Mouse (Mus musculus) forebrain, embryonic 11.5 days (tissue): ENCODE measurements around the gene Arhgap23. TPM values are rescaled to one million over a fixed set of nuclear protein-coding genes. Genes with fewer than 3 reads are reported as not detected.

ENCODE experiments used
- ATAC-seq: fragments of 200-750 bp; cut with Nextera tagmentation; replicated peaks from 2 replicates; pipeline ENCODE4 v1.8.0; 2017; ENCODE audit warnings: moderate TSS enrichment; ENCODE audit not compliant: low FRiP score
- DNase-seq: peaks from one replicate; pipeline ENCODE4 v3.0.0-alpha.2; 2017; ENCODE audit warnings: low spot score
- H3K27ac ChIP-seq: fragments of 300-500 bp; sonication (generic); 2 replicates; pipeline ENCODE4 v1.5.1; 2014; ENCODE audit warnings: low read depth, low read length
- H3K27me3 ChIP-seq: fragments of 300-500 bp; sonication (generic); 2 replicates; pipeline ENCODE4 v1.6.1; 2014; ENCODE audit warnings: mild to moderate bottlenecking, low read length, mixed read lengths; ENCODE audit not compliant: control insufficient read depth, insufficient read depth
- H3K36me3 ChIP-seq: fragments of 300-500 bp; sonication (generic); 2 replicates; pipeline ENCODE4 v1.6.1; 2014; ENCODE audit warnings: mild to moderate bottlenecking, low read length, moderate library complexity, mixed read lengths; ENCODE audit not compliant: control insufficient read depth, insufficient read depth
- H3K4me1 ChIP-seq: fragments of 300-500 bp; sonication (generic); replicated peaks from 2 replicates; pipeline ENCODE4 v1.6.1; 2014; ENCODE audit warnings: low read length, mixed read lengths; ENCODE audit not compliant: control insufficient read depth, insufficient read depth
- H3K4me2 ChIP-seq: fragments of 300-500 bp; sonication (generic); 2 replicates; pipeline ENCODE4 v1.6.1; 2014; ENCODE audit warnings: low read depth, mild to moderate bottlenecking, low read length, moderate library complexity, mixed read lengths; ENCODE audit not compliant: severe bottlenecking
- H3K4me3 ChIP-seq: fragments of 300-500 bp; sonication (generic); 2 replicates; pipeline ENCODE4 v1.5.1; 2014; ENCODE audit warnings: low read depth, low read length
- H3K9ac ChIP-seq: fragments of 300-500 bp; sonication (generic); 2 replicates; pipeline ENCODE4 v1.6.1; 2014; ENCODE audit warnings: low read length
- H3K9me3 ChIP-seq: fragments of 300-500 bp; sonication (generic); 2 replicates; pipeline ENCODE4 v1.6.1; 2016; ENCODE audit warnings: low read length, mixed read lengths; ENCODE audit not compliant: control insufficient read depth
- WGBS: fragments of 180-500 bp; shearing (Covaris S2); extraction: QIAGEN DNeasy Blood & Tissue Kit; methylation state at CpG from one replicate; pipeline ENCODE4 v1.1.7; 2014; 5-methylcytosine and 5-hydroxymethylcytosine counted together
- polyA plus RNA-seq: library from polyadenylated mRNA; unstranded; fragments of >200 nt; fragmentation: Nextera tagmentation; extraction: Ambion mirVana; gene quantifications from 2 replicates; pipeline ENCODE4 v1.2.1, GENCODE M21; 2014

Arhgap23 gene
- polyA plus RNA-seq, 1 experiment from 2014 or later, result 3.2 TPM

DNA sequence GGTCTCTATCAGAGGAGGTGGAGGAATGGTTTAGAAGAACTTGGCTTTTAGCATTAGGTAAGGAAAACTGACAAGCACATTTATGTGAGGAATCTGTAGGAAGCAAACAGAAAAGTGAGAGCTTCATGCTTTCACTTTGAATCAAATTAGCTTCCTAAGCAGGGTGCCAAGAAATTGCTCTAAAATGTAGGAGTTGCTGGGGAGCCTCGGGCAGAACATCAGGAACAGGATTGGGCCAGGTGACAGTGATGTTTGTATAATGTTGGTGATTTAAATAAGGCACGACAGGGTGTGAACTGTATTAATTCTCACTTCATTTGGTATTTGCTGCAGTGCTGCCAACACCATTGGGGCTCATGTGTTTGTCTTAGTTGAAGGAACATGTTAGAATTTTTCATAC, 31.6 kb upstream of the Arhgap23 start:
- Histone ChIP-seq H3K9me3 (no peaks in the 10 kb centered on the region), H3K4me2 (no peak overlapping the region), H3K4me3 (no peak overlapping the region), H3K36me3 (0 out of 2 replicates have a peak, but pooled peaks cover 3% of the 10 kb centered on the region), H3K27me3 (no peaks in the 10 kb centered on the region), H3K27ac (no peak overlapping the region), H3K9ac (no peak overlapping the region), H3K4me1 (no peaks in the 10 kb centered on the region)
- ATAC-seq, result no peak
- no peak for DNase-seq
- 84% methylated on average over 2 of the region's 2 CpGs for WGBS

DNA sequence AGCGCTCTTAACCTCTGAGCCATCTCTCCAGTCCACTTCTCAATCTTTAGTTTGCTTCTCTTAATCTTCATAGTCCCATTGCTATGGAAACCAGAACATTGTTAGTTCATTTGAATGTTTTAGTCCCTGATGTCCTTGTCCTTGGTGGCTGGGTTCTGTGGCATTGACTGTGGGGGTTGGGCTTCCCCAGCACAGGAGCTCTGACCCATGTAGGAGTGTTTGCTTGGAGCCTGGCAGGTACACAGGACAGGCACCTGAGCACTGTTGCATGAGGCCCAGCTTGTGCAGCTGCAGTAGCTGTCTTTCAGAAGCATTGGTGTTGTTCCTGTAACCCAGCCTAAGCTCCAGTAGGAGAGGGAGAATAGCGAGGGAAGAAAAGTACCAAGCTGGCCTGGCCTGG, 27.5 kb upstream of the Arhgap23 start:
- no peaks in the 10 kb centered on the region for H3K27me3 ChIP-seq
- ATAC-seq (no peak), DNase-seq (no peak)
- no peak overlapping the region for H3K27ac ChIP-seq
- no peaks in the 10 kb centered on the region for H3K4me1 ChIP-seq
- H3K36me3 ChIP-seq, result peaks cover 4% of the 10 kb centered on the region; the same call in 1 of the 2 replicates
- no peaks in the 10 kb centered on the region for H3K9me3 ChIP-seq
- no peak overlapping the region for H3K9ac ChIP-seq
- 90% methylated on average over 2 of the region's 2 CpGs for WGBS
- H3K4me3 ChIP-seq, result no peak overlapping the region
- no peak overlapping the region for H3K4me2 ChIP-seq

DNA sequence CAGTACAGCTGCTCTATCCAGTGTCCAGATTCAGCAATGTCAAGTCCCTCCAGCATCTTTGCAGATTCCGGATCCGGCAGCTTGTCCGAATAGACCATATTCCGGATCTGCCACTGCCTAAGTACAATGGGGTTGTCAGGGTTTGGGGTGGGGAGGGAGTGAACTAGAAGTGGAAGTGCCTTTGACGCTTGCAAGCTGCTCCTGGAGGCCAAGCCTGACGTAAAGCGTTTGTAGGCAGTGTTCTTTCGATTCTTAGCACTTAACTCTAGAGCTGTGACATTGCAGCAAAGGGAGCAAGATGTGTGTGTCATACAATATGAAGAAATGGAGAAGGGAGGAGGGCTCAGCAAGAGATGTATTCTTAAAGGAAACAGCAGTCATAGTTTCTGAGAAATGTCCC, 26.2 kb upstream of the Arhgap23 start:
- peaks cover 4% of the 10 kb centered on the region; the same call in 1 of the 2 replicates for H3K36me3 ChIP-seq
- DNase-seq, result no peak
- no peaks in the 10 kb centered on the region for H3K9me3 ChIP-seq
- ATAC-seq, result no peak
- WGBS, result 88% methylated on average over 8 of the region's 8 CpGs
- H3K27me3 ChIP-seq, result no peaks in the 10 kb centered on the region
- H3K4me2 ChIP-seq, result no peak overlapping the region
- no peak overlapping the region for H3K4me3 ChIP-seq
- H3K27ac ChIP-seq, result no peak overlapping the region
- no peaks in the 10 kb centered on the region for H3K4me1 ChIP-seq
- H3K9ac ChIP-seq, result no peak overlapping the region

DNA sequence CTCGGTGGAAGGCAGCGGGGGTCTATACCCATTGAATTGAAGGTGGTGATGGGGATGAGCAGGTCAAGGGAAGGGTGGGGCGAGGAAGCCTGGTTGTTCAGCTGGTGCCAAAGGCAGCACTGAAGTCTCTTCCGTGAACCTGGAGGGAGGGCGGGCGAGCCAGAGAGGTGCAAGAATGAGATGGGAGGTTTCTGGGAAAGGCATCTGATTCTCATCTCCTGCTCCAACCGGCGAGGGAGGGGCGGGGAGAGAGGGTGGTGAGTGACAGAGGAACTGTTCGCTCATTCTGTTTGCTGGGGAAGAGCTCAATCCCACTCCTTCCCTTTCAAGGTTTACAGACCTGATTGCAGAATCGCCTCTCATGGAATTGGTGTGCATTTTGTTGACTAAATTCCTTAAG, 21.7 kb upstream of the Arhgap23 start:
- 80% methylated on average over 11 of the region's 11 CpGs for WGBS
- DNase-seq, result no peak
- Histone ChIP-seq H3K9ac (no peak overlapping the region), H3K4me1 (no peaks in the 10 kb centered on the region), H3K27me3 (no peaks in the 10 kb centered on the region), H3K27ac (no peak overlapping the region), H3K4me2 (no peak overlapping the region), H3K36me3 (peaks cover 4% of the 10 kb centered on the region; the same call in 1 of the 2 replicates), H3K9me3 (no peaks in the 10 kb centered on the region), H3K4me3 (no peak overlapping the region)
- ATAC-seq, result no peak

DNA sequence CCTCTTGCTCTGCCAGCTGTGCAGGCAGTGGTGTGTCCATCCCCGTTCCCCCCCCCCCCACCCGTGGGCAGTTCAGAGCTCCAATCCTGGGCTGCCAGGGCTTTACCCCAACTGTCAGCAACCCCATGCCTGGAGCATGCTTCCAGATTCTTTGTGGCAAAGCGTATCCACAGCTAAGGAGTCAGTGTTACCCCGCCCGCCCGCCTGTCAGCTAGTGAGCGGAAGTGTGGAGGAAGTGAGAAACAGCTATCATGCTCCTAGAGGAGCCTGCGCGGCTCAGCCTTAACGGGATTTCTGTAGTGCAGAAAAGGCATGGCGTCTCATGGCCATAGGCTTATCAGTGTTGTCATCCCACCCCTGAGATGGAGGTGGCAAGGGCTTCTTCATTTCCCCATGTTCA, 21.2 kb upstream of the Arhgap23 start:
- H3K27me3 ChIP-seq, result no peaks in the 10 kb centered on the region
- DNase-seq, result no peak
- 89% methylated on average over 11 of the region's 11 CpGs for WGBS

DNA sequence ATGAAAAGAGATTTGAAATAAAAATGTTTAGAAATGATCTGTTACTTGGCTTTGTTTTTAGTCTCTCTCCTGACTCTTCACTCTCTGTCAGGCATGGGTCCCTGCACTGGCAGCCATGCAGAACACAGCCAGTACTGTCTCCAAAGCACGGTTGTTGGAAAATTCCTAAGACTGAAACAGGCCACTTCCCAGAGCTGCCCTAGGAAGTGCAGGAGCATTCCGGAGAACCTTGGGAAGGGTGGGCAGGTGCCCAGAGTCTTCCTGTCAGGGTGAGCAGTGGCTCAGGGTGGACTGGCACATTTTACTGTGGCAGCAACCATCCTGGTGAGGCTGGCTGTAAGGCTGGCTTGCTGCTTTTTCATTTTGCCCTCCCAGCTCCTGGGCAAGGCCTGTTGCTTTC, 16.8 kb upstream of the Arhgap23 start:
- no peaks in the 10 kb centered on the region for H3K9me3 ChIP-seq
- H3K27me3 ChIP-seq, result no peaks in the 10 kb centered on the region
- WGBS, result 94% methylated on average over 2 of the region's 2 CpGs
- ATAC-seq (no peak), DNase-seq (no peak)
- H3K4me3 ChIP-seq, result no peak overlapping the region
- no peaks in the 10 kb centered on the region; the same call in 1 of the 2 replicates for H3K36me3 ChIP-seq
- no peak overlapping the region for H3K9ac ChIP-seq
- no peak overlapping the region for H3K4me2 ChIP-seq
- H3K4me1 ChIP-seq, result peaks cover 3% of the 10 kb centered on the region; the same call in 1 of the 2 replicates
- no peak overlapping the region for H3K27ac ChIP-seq

More for the DNA sequence above, 21.2 kb upstream of the Arhgap23 start:
- peaks cover 4% of the 10 kb centered on the region; the same call in 1 of the 2 replicates for H3K36me3 ChIP-seq
- H3K27ac ChIP-seq, result no peak overlapping the region
- no peaks in the 10 kb centered on the region for H3K4me1 ChIP-seq
- H3K4me2 ChIP-seq, result no peak overlapping the region
- ATAC-seq, result no peak
- no peak overlapping the region for H3K4me3 ChIP-seq
- H3K9ac ChIP-seq, result no peak overlapping the region
- H3K9me3 ChIP-seq, result no peaks in the 10 kb centered on the region

DNA sequence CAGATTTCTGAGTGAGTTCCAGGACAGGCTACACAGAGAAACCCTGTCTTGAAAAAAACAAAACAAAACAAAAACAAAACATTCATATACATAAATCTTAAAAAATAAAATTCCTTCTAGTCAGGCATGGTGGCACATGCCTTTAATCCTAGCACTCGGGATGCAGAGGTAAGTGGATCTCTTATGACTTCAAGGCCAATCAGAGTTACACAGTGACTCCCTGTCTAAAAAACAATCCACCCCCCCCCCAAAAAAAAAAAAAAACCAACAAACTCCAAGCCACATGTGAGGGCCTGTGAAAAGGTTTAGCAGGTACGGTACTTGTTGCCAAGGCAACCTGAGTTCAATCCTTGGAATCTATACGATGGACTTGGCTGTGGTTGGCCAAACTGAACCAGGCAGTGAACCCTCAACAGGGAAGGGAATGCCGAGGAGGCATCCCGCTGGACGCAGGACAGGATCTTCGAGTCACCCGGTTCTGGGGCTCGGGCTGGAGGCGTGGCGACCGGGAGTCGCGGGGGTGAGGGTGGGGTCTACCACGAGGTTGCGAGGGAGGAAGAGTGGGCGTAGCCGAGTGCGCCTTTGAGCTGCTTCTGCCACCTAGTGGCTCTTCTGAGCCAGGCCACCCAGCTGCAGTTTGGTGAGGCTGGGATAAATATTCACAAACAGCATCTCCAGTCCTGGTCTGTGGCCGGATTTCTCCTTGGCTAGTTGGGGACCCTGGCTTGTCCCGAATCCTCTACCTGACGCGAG, 15.2 kb upstream of the Arhgap23 start:
- Histone ChIP-seq H3K4me3 (peak overlapping the region; percentile 26), H3K4me1 (peaks cover 8% of the 10 kb centered on the region), H3K36me3 (no peaks in the 10 kb centered on the region), H3K4me2 (peak overlapping the region; percentile 65), H3K9me3 (no peaks in the 10 kb centered on the region), H3K27me3 (peaks cover under 1% of the 10 kb centered on the region; the same call in 1 of the 2 replicates), H3K27ac (no peak overlapping the region), H3K9ac (no peak overlapping the region)
- peak; percentile 50 for ATAC-seq
- 3% methylated on average over 23 of the region's 23 CpGs for WGBS
- DNase-seq, result peak; percentile 91

DNA sequence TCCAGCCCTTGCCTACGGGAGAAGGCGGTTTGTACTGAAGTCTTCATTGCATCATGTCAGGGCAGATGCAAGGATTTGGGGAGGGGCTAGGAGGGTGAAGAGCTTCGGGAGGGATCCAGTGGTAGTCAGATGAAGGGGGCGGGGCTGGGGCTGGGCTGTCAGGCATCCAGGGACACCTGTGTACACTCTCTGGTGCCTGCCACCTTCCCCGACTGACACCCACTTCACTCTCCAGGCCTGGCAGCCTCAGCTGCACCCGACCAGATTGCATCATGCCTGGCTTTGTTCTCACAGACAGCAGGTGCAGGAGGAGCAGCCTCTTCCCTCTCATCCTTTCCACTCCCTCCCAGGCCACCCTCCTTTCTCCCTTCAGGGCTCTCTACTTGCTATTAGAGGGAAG, 14.3 kb upstream of the Arhgap23 start:
- WGBS, result 15% methylated on average over 6 of the region's 6 CpGs
- Histone ChIP-seq H3K27me3 (peaks cover 7% of the 10 kb centered on the region; the same call in 1 of the 2 replicates), H3K36me3 (no peaks in the 10 kb centered on the region), H3K27ac (no peak overlapping the region), H3K4me2 (no peak overlapping the region), H3K9me3 (no peaks in the 10 kb centered on the region), H3K4me3 (no peak overlapping the region), H3K9ac (no peak overlapping the region), H3K4me1 (peaks cover 13% of the 10 kb centered on the region)
- ATAC-seq (no peak), DNase-seq (peak; percentile 64)
